ENCODE assay signal across 9 mouse cellular contexts in the genomic region with DNA sequence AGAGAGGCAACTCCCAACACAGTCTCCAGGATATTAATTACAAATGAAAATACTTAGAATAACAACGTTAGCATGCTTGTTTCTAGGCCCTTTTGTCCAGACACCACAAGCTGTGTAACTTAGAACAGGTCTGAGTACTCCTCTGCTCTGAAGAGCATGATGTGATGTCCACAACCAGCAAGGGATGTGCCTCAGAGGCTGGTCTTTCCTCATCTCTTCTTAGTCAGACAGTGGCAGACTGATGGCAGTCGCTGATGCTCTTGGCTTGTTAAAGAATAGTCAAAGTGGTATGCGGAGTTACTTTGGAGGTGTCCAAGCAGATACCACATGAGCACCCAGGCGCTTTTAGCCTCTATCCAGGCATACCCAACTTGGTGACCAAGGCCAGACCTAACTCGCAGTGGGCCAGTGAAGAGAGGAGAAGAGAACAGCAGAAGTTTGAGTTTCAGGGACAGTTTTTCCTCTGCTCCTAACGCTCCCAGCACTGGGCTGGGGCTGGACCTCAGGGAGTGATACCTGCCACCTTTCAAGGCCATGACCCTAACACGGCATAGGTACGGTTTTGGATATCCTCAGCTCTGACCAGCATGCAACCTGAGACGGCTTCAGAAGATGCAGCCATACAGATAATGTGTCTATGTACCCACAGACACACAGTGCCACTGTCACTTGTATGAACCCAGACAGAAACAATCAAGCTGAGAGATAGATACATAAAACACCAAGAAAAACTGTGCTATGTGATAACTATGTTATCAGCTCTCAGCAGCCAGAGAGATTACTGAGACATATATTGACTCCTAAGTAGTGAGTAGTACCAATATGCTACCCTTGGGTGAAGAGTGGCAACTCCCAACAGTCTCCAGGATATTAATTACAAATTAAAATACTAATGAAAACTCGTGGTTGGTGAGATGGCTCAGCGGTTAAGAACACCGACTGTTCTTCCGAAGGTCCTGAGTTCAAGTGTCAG. TPM values are rescaled to one million over a fixed set of nuclear protein-coding genes. Genes with fewer than 3 reads are reported as not detected.
DNase-seq lines count a peak whose midpoint lies in the region; ATAC-seq lines count a peak whose summit lies in the region.
"Had no signal": no experiment of that assay in that cellular context is flagged by ENCODE, and none has a peak within 500 bp of the region (broad histone marks: within the 10 kb centered on the region; RNA-seq: fewer than 3 reads in every experiment).

No protein-coding gene starts in this region.

- peaks cover 13% of the 10 kb centered on the region for H3K27me3 ChIP-seq in forebrain, embryonic 12.5 days
- no peaks in the 10 kb centered on the region for H3K27me3 ChIP-seq in forebrain, embryonic 11.5 days (ENCODE audit: control insufficient read depth, insufficient read depth, low read length)
- H3K27me3 ChIP-seq in kidney, embryonic 16.5 days (ENCODE audit: insufficient read depth, low read length): no peaks in the 10 kb centered on the region
- H3K27me3 ChIP-seq in embryonic facial prominence, embryonic 12.5 days: no peaks in the 10 kb centered on the region

- H3K4me1 ChIP-seq in forebrain, embryonic 12.5 days: peaks cover 24% of the 10 kb centered on the region
- peaks cover 9% of the 10 kb centered on the region; the same call in 1 of the 2 replicates for H3K4me1 ChIP-seq in forebrain, embryonic 11.5 days (replicated peaks; ENCODE audit: control insufficient read depth, insufficient read depth, low read length)
- H3K4me1 ChIP-seq in kidney, embryonic 16.5 days (ENCODE audit: insufficient read depth, low read length): peaks cover 30% of the 10 kb centered on the region
- peaks cover 12% of the 10 kb centered on the region for H3K4me1 ChIP-seq in embryonic facial prominence, embryonic 12.5 days

- DNase-seq in forebrain, embryonic 11.5 days (ENCODE audit: low spot score): no peak
- DNase-seq in kidney, adult 9 months: no peak
- DNase-seq in ovary, postnatal 36 days (ENCODE audit: low spot score): no peak
- DNase-seq in left cerebral cortex, adult 8-10 months (ENCODE audit: low spot score in 2 of 2): no peak
- DNase-seq: cerebellum, postnatal 36 days had no signal

- no peaks in the 10 kb centered on the region for H3K9me3 ChIP-seq in forebrain, embryonic 12.5 days
- H3K9me3 ChIP-seq in forebrain, embryonic 11.5 days (ENCODE audit: control insufficient read depth, low read length): no peaks in the 10 kb centered on the region
- H3K9me3 ChIP-seq in kidney, embryonic 16.5 days (ENCODE audit: low read length): no peaks in the 10 kb centered on the region
- H3K9me3 ChIP-seq in embryonic facial prominence, embryonic 12.5 days: no peaks in the 10 kb centered on the region

- peak overlapping the region; percentile 92; the same call in 1 of the 2 replicates for H3K4me2 ChIP-seq in forebrain, embryonic 12.5 days
- no peak overlapping the region for H3K4me2 ChIP-seq in forebrain, embryonic 11.5 days (ENCODE audit: low read depth, low read length, severe bottlenecking)
- peak overlapping the region; percentile 92; the same call in 1 of the 2 replicates for H3K4me2 ChIP-seq in kidney, embryonic 16.5 days (replicated peaks; ENCODE audit: low read depth, low read length)
- peak overlapping the region; percentile 95; the same call in 1 of the 2 replicates for H3K4me2 ChIP-seq in embryonic facial prominence, embryonic 12.5 days (replicated peaks)

- no peaks in the 10 kb centered on the region for H3K36me3 ChIP-seq in forebrain, embryonic 12.5 days (replicated peaks)
- H3K36me3 ChIP-seq in forebrain, embryonic 11.5 days (ENCODE audit: control insufficient read depth, insufficient read depth, low read length): no peaks in the 10 kb centered on the region
- H3K36me3 ChIP-seq in kidney, embryonic 16.5 days (ENCODE audit: insufficient read depth, low read length): no peaks in the 10 kb centered on the region
- H3K36me3 ChIP-seq in embryonic facial prominence, embryonic 12.5 days: no peaks in the 10 kb centered on the region

- no peak overlapping the region for H3K9ac ChIP-seq in forebrain, embryonic 12.5 days
- no peak overlapping the region for H3K9ac ChIP-seq in forebrain, embryonic 11.5 days (ENCODE audit: low read length)
- H3K9ac ChIP-seq in kidney, embryonic 16.5 days (replicated peaks; ENCODE audit: low read length): peak overlapping the region; percentile 93
- H3K9ac ChIP-seq in embryonic facial prominence, embryonic 12.5 days: no peak overlapping the region

- H3K4me3 ChIP-seq in forebrain, embryonic 12.5 days (replicated peaks): no peak overlapping the region
- no peak overlapping the region for H3K4me3 ChIP-seq in forebrain, embryonic 11.5 days (ENCODE audit: low read depth, low read length)
- no peak overlapping the region for H3K4me3 ChIP-seq in kidney, embryonic 16.5 days (ENCODE audit: low read length)
- H3K4me3 ChIP-seq in embryonic facial prominence, embryonic 12.5 days: no peak overlapping the region

- WGBS in forebrain, embryonic 12.5 days: 85% methylated on average over 13 of the region's 13 CpGs
- WGBS in forebrain, embryonic 11.5 days: 87% methylated on average over 13 of the region's 13 CpGs
- 72% methylated on average over 13 of the region's 13 CpGs for WGBS in kidney, embryonic 16.5 days
- 83% methylated on average over 13 of the region's 13 CpGs for WGBS in embryonic facial prominence, embryonic 12.5 days

- no peak for ATAC-seq in forebrain, embryonic 12.5 days (ENCODE audit: low FRiP score)
- no peak for ATAC-seq in forebrain, embryonic 11.5 days (replicated peaks; ENCODE audit: low FRiP score)
- ATAC-seq in kidney, embryonic 16.5 days (ENCODE audit: low FRiP score, low TSS enrichment): no peak
- ATAC-seq in embryonic facial prominence, embryonic 12.5 days (ENCODE audit: insufficient number of reproducible peaks, insufficient read depth, low FRiP score, low TSS enrichment): no peak
- ATAC-seq in megakaryocyte progenitor cell, adult 5-6 weeks (replicated peaks; ENCODE audit: poor library complexity): peak; percentile 1; the same call in 1 of the 2 replicates

- no peak overlapping the region for H3K27ac ChIP-seq in forebrain, embryonic 12.5 days
- no peak overlapping the region for H3K27ac ChIP-seq in forebrain, embryonic 11.5 days (ENCODE audit: low read depth, low read length)
- 0 out of 2 replicates have a peak overlapping the region, but pooled peaks have one; percentile 6 for H3K27ac ChIP-seq in kidney, embryonic 16.5 days (ENCODE audit: low read length)
- no peak overlapping the region for H3K27ac ChIP-seq in embryonic facial prominence, embryonic 12.5 days

RNA-seq across cellular contexts. Expression of a gene that starts 1.3 kb away (rescaled TPM):
- polyA plus RNA-seq in forebrain, embryonic 12.5 days (2016; fragmentation: Nextera tagmentation; extraction: Ambion mirVana): 9.7 and 11.0 TPM in 2 replicates
- 6.9 and 7.4 TPM in 2 replicates for polyA plus RNA-seq in forebrain, embryonic 11.5 days (2014; fragmentation: Nextera tagmentation; extraction: Ambion mirVana)
- 20.4 and 28.2 TPM in 2 replicates for polyA plus RNA-seq in kidney, embryonic 16.5 days (2015; fragmentation: Nextera tagmentation; extraction: Ambion mirVana)
- polyA plus RNA-seq in embryonic facial prominence, embryonic 12.5 days (2016; fragmentation: Nextera tagmentation; extraction: Ambion mirVana): 18.1 TPM in 2 replicates
- 30.3 and 32.6 TPM in 2 replicates for total RNA-seq in megakaryocyte progenitor cell, adult 5-6 weeks (2015)
- total RNA-seq in megakaryocyte progenitor cell, adult 5-6 weeks (2017): 29.1 and 31.1 TPM in 2 replicates
- total RNA-seq in left cerebral cortex, adult 8-10 months (2022): 10 to 100 TPM; 12.1 to 16.1 (median 13.3) TPM

RNA-seq across cellular contexts. Expression of a gene that starts 44.1 kb away (rescaled TPM):
- polyA plus RNA-seq in forebrain, embryonic 12.5 days (2016; fragmentation: Nextera tagmentation; extraction: Ambion mirVana): 8.3 and 9.0 TPM in 2 replicates
- polyA plus RNA-seq in forebrain, embryonic 11.5 days (2014; fragmentation: Nextera tagmentation; extraction: Ambion mirVana): 8.9 and 9.0 TPM in 2 replicates
- 14.7 and 16.3 TPM in 2 replicates for polyA plus RNA-seq in kidney, embryonic 16.5 days (2015; fragmentation: Nextera tagmentation; extraction: Ambion mirVana)
- 12.5 and 13.4 TPM in 2 replicates for polyA plus RNA-seq in embryonic facial prominence, embryonic 12.5 days (2016; fragmentation: Nextera tagmentation; extraction: Ambion mirVana)
- 11.3 and 12.8 TPM in 2 replicates for total RNA-seq in megakaryocyte progenitor cell, adult 5-6 weeks (2015)
- 32.4 and 36.6 TPM in 2 replicates for total RNA-seq in megakaryocyte progenitor cell, adult 5-6 weeks (2017)
- total RNA-seq in left cerebral cortex, adult 8-10 months (2022): 10 to 100 TPM; 26.3 to 28.6 (median 28.1) TPM
